Mouse (Mus musculus): Measurements from ENCODE around the gene Fhl3.
"Not testable (repeated sequence)": the region's sequence is repeated elsewhere in the genome, so short reads cannot be mapped to it uniquely, and the experiment has no call there.

The Fhl3 gene

DNA sequence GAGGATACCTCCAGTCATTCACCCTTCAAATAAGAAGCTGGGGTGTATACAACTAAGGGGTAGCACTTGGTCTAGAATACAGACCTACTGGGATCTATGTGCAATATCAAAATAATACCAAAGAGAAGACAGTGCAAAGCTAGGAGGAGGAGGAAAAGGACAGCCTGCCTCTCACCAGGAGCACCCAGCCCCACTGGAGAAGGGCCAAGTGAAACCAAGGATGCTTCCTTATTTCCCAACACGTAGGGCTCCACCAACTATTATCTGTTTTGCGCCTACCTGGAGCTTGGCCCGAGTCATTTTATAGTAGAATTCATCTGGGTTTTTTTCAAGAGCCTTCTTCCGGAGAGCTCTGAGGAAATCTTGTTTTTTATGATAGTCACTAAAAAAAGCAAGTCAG is 17.0 kb upstream of the Fhl3 start:
- DNase-seq (ENCODE audit: low spot score in 2 of 2) = no peak

DNA sequence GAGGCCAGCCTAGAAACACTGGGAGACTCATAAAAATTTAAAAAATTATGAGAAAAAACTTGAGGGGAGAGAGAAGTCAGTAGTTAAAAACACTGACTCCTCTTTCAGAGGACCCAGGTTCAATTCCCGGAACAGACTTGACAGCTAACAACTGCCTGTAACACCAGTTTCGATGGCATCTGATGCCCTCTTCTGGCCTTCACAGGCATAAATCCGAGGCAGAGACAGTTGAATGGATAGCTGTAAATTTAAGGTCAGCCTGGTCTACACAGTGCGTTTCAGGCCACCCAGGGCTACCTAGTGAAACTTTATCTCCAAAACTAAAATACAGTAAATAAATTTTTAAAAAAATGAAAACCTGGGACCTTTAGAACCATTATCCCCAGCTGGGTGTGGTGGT is 15.5 kb upstream of the Fhl3 start:
- DNase-seq (ENCODE audit: low spot score in 2 of 2) = no peak

DNA sequence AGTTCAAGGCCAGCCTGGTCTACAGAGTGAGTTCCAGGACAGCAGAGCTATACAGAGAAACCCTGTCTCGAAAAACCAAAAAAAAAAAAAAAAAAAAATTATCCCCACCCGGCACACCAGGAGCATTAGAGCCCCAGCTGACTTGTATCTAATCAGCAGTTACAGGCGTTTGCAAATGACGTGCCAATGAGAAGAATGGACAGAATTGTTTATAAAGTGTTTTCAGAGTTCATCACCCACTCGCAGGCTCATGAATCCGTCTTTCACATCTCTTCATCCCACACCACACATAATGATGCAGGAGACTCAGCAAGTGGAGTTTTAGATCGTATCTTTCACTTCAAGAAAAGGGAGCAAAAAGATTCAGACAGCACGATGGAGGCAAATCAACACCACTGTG is 15.0 kb upstream of the Fhl3 start:
- DNase-seq (ENCODE audit: low spot score in 2 of 2) = no peak

DNA sequence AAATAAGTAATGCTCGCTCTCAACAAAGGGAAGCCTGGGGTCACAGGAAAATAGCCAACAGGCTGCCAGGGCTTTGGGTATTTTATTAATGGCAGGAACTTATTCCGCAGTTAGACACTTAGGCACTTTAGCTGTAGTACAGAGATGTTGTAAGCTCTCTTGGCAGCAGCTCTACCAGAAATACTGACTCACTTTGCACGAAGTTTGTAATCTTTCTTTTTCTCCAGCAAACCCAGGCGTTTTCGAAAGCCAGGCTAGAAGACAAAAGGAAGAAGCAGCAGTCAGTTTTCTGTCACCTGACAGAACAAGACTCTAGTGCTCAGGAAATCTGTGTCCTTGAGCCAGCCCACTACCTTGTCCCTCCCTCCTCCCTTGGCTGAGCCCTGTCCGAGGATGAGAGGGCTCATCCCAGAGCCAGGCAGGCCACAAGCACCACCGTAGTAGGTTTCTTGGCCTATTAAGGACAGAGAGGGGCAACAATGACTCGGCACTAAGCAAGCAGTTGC is 14.6 kb upstream of the Fhl3 start:
- peak in 1 of 2 experiments; percentile 35 for DNase-seq (ENCODE audit: low spot score in 2 of 2)

DNA sequence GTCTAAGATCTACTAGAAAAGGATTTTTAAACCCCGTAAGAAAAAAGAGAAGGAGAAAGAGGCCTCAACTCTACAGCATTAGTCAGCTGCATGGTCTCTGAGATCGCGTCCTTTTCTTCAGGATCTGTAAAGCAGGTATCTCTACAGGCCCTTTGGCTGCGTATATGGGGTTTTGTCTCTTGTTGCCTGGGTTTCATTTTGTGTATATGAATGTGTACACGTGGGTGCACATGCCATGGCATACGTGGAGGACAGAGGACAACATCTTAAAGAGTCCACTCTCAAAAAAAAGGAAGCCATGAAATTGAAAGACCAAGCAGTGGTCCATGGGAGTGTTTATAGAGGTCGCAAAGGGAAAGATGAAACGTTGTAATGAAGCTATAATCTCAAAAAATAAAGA is 9.0 kb upstream of the Fhl3 start:
- DNase-seq (ENCODE audit: low spot score in 2 of 2) = no peak

DNA sequence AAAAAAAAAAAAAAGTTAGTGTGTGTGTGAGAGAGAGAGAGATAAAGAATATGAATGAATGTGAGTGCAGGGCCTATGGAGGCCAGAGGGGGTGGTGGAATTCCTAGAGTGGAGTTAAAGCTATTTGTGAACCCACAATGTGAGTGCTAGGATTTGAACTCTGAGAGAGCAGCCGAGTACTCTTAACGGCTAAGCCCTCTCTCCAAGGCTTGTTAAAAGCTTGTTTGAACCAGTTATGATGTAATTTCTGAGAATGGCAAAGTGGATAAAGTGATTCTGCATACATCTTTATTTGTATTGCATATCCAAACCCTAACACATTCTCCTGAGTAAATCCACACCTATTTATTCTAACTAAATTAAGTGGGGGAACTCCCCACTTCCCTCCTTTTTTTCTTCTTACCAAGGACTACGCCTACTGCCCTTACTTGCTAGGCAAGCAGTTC is 8.1 kb upstream of the Fhl3 start:
- no peak for DNase-seq (ENCODE audit: low spot score in 2 of 2)

DNA sequence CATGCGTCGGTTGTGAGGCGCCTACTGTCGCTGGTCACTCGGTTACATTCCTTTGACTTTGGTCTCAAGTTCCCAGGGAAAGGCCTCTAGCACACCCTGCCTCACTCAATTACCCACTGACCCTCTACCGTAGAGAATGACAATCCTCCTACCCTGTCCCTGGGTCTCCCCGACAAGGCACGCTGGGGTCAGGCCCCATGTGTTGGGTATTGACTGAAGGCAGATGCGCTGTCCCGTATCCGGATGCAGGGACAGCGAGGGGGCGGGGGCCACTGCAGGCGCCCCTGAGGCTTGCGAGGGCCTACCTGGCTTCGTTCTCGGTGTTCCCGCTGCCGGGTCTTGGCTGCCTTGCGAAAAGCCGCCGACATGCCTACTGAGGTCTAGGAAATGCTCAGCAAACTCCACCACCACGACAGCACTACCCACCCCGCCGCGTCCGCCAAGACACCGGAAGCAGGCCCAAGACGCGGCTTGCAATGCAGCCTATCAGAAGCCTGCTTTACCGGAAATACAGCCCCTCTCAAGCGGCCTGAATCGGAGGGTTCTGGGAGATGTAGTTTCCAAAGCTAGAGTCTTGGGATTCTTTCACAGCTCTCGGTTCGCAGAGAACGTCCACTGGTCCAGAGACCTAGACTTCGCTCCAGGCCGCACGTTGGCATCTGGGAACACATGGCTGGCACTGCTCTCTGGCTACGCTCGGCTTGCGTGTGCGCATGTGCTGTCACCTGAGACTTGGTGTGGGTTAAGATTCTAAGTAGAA is 7.2 kb upstream of the Fhl3 start, which contains the start of gene Utp11:
Gene Utp11, minus strand, starts transcription at position 466 of the 760 bp plus-strand sequence.
- peak; percentile 91 to 92 for DNase-seq (ENCODE audit: low spot score in 2 of 2)

DNA sequence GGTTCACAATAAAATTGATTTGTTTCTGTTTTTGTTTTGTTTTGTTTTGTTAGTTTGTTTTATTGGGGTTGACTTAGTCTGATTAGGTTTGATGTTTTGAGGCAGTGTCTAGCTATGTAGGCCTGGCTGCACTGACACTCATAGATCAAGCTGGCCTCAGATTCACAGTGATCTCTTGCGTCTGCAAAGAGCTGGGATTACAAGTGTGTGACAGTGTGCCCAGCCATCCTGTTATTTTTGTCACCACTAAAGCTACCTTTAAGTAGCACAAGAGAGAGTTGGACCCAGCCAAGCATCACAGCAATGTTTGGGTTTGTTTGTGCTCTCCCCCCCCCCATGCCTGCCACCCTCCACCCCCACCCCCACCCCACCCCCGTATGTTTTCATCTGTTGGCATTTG is 5.9 kb upstream of the Fhl3 start:
- DNase-seq (ENCODE audit: low spot score in 2 of 2) = no peak

DNA sequence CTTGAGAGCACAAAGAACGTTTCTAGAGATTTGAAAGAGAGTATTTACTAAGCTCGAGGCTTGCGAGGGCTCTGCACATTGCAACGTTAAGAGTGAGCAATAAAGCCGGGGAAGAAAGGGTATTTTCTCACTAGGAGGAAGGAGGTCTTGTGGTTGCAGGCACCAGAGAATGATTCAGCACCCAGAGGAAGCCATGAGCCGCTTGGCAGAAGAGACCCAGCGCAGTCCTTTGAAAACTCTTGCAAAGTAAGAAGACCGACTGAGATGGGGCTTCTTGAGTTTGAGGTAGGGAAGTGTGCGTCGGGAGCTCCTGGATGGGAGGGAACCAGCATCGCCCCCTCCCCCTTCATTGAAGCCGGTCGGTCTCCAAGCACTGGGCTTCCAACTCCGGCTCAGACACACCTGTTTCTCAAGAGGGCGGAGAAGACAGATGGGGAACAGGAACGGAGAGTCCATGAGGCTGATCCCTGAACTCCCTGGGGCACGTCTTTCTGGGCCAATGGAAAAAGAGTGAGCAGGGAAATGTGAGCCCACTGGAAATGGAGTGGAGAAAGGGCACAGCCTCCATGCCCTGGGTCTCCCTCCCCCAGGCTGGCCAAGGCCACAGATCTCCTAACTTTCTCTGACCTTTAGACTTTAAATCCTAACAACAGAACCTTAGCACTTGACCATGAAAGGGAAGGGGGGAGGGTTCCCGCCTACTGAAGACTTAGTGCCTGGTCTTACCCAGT is 4.5 kb upstream of the Fhl3 start:
- DNase-seq (ENCODE audit: low spot score in 2 of 2) = no peak

DNA sequence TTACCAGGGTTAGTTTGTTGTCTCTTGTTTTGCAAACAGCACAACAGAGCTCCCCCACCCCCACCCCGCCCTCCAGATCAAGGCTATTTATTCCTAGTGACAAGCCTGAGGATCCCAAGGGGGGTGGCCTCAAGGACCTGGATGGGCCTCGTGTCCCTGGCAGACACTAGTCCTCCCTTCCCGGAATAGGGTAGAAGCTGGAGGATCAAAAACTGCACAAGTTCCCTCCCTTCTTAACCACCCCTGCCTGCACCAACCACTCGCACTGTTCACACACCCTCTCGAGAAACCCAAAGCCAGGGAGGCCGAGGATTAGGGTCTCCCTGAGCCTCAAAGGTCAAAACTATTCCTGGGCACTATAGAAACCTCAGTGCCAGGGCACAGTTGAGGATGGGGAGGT is 710 bp upstream of the Fhl3 start:
- DNase-seq (ENCODE audit: low spot score in 2 of 2) = peak in 1 of 2 experiments; percentile 24

DNA sequence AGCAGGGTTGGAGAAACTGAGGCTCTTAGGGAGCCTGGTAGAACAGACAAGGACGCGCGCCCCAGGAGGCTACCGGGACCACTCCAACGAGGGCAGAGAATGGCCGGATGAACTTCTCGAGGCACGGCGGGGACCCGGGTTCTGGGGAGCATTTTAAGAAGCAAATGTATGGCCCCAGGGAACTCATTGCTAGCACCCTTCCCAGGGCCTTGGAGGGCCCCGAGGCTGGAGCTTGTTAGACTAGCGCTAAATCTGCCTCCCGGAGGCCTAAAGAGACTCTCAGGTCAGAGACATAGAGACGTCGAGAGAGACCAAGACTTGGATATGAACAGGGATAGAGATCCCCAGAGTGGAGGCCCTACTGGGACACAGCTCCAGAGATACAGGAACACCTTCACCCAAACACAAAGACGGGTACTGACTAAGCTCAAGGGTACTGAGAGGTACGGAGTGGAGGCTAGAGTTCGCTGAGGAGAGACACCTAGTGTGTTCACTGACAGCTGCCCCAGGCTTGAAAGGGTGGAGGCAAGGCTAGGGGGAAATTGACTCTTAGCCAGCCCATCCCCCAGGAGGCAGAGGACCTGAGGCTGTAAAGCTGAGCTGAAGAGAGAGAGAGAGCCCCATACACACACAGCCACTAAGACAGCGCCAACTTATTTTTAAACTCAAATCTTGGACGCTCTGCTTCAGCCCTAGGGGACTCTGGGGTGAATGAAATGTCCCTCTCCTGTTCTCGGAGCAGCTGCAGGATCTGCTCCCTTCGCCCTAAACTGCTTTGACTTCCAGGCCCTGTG is 748 bp downstream of the Fhl3 start:
- peak; percentile 67 to 72 for DNase-seq (ENCODE audit: low spot score in 2 of 2)

DNA sequence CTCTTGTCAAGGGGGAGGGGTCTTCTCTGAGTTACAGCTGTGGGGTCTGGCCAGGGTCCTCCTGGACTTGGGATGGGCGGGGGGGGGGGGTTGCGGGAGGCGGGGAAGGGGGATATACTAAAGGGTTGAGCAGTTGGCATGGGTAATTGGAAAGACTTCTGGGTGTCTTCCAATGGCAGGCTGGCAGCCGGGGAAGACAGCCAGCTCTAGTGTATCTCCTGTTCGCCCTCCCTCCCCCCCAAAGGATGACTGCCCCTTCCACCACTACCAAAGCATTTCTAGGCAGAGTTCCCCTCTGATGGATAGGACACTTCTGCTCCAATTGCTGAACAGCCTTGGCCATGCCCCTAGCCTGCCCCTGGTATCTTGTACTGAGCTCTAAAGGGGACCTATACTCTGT is 1.4 kb downstream of the Fhl3 start:
- peak; percentile 27 to 30 for DNase-seq (ENCODE audit: low spot score in 2 of 2)

DNA sequence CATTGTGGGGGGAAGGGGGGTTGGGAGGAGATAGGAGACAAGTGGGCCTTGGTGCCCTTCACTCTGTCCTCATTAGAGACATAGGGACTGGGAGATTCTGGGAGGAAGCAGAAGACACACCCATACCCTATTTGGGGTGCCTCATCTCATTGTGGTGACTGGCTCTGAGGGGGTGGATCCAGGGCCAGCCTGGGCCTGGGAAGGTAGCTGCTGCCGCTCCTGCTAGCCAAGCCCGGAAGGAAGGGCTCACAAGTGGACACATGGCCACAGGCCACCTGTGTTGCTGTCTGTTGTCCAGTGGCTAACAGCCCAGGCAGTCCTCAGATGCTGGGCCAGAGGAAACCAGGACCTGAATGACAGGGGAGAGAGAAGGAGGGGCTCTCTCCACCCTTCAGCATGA is 2.9 kb downstream of the Fhl3 start:
- peak; percentile 47 to 74 for DNase-seq (ENCODE audit: low spot score in 2 of 2)

DNA sequence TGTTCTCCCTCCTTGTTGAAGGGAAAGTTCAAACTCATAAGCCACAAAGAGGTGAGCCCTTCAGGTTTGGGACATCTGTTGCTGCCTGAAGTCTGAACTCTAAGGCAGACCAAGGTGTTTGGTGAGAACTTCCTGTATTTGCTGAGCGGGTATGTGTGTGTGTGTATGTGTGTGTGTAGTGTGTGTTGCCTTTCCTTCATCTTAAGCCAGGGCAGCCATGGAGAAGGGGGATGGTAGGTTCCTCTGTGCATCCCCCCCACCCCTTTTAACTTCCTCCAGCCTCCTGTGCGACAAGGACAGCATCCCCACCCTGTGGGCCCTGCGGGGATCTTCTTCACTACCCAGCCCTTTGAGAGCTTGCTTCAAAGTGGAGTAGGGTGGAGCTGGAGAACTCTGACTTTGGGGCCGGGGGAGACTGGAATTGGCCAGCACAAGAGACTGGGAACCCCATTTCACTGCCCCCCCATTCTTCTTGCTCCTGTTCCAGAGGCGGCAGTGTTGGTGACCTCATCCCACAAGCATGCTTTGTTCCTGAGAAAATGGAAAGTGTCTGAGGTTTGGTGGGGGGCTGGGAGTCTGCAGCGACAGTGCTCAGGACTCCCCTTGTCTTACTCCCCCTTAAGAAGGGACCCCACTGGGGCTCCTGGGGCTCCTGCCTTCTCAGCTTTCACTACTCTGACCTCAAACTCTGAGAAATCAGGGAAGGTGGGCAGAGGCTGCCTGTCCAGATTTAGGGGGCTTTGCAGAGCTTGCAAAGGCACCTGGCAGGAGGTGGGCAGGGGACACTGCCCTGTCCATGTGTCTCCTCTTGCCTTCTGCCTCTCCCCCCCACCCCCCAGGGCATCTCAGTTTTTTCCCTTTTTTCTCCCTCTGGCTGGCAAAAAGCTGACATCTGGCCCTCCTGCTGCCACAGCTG is 3.6 kb downstream of the Fhl3 start:
- DNase-seq (ENCODE audit: low spot score in 2 of 2) = peak in 1 of 2 experiments; percentile 21

DNA sequence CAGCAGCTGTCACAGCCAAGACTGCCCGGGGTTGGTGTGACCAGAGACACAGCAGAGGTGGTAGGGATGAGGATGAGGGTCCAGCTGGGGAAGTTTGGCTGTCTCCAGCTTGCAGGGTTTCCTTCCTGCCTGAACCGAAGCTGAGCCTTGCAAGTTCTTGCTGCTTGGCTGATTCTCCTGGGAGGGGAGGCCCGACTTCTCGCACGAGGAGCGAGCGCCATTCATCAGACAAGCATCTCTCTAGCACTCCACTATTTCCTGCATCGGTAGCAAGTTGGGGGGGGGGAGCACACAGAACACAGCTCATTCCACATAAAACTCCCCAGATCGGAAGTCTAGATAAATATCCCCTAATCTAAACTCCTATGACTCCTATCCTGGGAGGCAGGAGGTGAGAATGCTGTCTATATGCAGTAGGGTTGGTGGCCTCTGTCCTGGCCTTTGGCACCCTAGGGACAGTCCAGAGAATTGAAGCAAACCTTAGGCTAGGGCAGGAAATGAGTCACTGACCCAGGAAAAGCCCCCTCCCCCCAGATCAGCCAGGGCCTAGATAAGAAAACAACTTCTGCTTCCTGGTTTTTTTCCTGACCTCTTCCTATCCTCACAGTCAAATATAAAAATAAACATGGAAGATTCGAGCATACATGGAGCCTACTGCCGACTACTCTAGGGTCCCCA is 4.4 kb downstream of the Fhl3 start:
- peak; percentile 51 to 73 for DNase-seq (ENCODE audit: low spot score in 2 of 2)

DNA sequence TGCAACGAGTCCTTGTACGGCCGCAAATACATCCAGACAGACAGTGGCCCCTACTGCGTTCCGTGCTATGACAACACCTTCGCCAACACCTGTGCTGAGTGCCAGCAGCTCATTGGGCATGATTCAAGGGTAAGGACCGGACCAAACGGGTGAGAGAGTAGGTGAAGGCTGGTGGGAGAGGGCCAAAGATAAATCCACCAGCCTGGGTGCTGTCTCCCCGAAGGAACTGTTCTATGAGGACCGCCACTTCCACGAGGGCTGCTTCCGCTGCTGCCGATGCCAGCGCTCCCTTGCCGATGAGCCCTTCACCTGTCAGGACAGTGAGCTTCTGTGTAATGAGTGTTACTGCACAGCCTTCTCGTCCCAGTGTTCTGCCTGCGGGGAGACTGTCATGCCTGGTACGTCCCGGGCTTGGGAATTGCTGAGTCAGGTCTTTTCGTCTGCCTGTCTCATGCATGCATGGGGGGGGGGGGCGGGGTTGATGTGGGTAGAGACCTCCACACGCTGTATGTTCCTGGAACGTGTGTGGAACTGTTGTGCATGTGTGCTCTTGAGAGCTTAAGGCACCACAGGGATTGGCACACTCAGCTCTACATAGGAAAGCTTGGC is 5.3 kb downstream of the Fhl3 start:
- no peak for DNase-seq (ENCODE audit: low spot score in 2 of 2)

DNA sequence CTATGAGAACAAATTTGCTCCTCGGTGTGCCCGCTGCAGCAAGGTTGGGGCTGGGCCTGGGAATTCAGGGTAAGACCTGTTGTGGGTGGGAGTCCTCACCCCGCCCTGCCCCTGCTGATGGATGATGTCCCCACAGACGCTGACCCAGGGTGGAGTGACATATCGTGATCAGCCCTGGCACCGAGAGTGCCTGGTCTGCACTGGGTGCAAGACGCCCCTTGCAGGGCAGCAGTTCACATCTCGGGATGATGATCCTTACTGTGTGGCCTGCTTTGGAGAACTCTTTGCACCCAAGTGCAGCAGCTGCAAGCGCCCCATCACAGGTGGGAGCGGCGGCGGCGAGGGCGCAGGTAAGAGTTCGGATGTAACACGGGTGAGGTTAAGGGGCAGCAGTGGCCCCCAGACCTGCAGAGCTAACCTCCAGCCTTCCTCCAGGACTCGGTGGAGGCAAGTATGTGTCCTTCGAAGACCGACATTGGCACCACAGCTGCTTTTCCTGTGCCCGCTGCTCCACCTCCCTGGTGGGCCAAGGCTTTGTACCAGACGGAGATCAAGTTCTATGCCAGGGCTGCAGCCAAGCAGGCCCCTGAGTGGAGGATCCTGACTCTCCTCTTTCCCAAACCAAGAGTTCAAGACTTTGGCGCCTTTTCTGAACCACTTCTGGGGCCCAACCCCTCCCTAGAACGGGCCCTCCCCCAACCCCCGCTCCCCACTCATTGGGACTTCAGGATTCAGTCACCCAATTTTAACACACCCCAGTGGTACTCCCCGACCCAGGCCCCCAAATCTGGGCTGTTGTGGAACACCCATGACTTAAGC is 7.1 kb downstream of the Fhl3 start:
- DNase-seq (ENCODE audit: low spot score in 2 of 2) = peak in 1 of 2 experiments; percentile 7

DNA sequence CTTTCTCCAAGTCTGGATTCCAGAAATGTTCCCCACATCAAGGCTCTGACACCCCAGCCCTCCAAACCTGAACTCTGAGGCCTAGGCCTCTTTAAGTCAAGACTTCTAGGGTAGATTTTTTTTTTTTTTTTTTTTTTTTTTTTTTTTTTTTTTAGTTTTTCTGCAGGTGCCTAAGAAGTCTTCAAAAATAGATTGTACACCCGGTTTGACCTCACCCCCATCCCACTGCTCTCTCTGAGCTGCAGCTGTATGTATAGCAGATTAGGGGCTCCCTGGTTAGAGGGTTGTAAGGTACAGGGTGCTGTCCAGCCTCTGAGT is 7.7 kb downstream of the Fhl3 start:
- not testable (repeated sequence) for DNase-seq (ENCODE audit: low spot score in 2 of 2)
